Mouse (Mus musculus) kidney, postnatal 4 days (tissue): ENCODE data around the gene Man2b2.
A peak's percentile ranks its signal among the peaks of the same experiment; 100 is the strongest.

Source experiments
- DNase-seq, 2 experiments: peaks; one replicate each; pipeline ENCODE4 v3.0.0; 2021; ENCODE audit warnings: mixed read lengths in 2 of 2

Man2b2 gene

DNA sequence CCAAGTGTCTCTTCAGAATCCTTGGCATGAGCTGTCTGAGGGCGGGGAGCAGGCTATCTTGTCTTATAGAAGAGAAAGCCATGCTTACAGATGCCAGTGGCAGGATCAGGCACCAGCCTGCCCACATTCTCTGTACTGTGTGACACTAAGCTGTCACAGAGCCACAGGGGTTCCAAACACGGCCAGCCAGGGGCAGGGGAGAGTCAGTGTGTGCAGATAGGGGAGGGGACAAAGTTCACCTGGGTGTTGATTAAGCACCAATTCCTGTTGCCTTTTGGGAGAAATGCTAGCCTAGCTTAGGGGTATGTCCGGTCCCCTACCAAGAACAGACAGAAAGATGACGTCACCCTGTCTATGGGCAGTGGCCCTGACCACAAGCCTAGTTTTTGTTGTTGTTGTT is 1.4 kb downstream of the Man2b2 start:
- DNase-seq: no peak

DNA sequence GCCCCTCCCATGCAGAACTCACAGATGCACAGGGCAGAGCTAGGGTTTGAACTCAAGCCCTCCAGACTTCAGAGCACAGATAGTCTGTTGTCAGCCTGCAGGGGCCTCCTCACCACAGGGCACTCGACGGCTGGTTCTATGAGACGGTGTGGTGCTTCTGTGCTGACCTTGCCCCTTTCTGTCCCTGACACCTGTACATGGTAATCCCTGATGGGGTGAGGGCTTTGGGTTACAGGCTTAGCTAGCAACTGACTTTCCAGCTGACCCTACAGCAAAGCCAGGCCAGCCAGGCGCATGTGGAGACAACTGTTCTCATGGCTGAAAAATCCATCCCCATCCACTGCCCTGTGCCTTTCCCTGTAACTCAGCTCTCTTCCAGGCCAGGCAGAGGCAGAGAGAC is 7.5 kb downstream of the Man2b2 start:
- no peak for DNase-seq

DNA sequence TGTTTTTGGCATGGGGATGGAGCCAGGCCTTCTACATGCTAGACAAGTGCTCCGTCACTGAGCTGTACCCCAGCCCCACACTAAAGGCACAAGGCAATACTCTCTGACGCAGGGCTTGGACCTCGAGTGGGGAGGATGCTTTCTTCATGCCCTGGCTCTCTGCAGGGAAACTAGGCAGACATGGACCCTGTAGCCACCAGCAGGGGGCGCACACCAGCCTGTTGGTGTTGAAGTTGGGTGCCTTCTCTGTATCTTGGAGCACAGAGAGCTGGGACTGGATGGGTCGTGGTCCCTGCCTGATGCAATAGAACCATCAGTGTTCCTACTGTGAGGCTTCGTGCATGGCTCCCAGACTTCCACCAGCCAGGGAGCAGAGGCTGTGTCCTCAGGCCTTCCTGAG is 10.3 kb downstream of the Man2b2 start:
- peak; percentile 70 to 72 for DNase-seq

DNA sequence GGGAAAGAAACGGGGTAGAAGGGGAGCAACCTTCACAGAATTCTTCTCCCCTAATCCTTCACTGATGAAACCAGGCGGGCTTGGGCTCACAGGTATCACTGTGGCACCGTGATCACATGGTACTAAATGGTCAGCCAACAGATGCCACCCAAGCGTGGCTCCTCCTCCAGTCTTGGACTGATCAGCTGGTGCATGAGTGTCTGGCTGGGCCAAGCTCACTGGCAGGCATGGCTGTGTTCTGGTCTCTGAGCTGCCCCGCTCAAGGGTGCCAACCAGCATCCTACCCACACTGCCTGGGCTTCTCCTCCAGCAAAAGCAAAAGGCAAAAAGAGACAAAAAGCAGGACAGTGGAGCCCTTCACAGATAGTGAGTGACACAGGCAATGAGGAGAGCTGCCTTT is 10.7 kb downstream of the Man2b2 start:
- no peak for DNase-seq

DNA sequence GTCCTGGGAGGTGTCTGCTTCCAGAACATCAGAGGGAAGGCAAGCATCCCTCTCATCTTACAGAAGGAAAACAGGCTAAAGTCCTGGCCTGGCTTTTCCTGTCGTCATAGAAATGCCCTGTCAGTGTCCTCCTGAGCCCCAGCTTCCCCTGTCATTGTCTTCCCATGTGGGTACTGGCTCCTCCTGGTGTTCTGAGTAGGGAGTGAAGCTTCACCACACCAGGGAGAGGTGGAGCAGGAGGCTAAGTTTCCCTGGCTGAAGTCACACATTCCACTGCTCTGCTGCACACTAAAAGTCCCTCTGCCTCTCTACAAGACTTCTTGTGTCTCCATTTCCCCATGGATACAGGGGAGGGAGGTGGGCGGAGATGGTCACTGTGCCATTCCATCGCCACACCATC is 12.7 kb downstream of the Man2b2 start:
- DNase-seq: no peak

DNA sequence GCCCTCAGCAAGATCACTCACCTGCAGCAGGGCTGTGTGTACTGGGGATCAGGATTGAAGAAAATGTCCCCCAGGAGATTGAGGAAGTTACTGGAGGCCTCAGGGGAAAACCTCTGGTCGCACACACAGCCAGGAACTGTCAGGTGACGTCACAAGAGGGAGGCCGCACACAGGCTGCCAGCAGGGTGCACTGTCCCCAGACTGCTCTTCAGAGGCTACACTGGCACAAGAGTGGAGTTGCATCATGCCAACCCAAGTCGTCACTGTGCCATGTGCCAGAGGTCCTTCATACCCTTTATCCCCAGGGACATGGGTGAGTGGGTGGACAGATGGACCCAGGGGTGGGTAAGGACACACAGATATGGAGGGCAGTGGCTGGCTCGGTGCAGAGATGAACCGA is 15.9 kb downstream of the Man2b2 start:
- DNase-seq: no peak

DNA sequence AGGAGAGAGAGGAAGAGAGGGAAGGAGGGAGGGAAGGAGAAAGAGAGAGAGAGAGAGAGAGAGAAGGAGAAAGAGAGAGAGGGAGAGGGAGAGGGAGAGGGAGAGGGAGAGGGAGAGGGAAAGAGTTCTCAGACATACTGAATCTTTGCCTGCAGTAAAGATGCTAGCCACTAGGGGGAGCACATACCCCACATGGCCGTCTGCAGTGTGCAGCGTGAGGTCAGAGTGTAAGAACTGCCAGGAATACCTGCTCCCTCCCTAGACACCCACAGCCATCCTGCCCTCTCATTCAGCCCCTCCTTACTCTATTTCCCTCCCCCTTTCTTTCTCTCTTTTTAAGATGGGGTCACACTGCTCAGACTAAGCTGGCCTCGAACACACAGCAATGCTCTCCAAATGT is 19.0 kb downstream of the Man2b2 start:
- DNase-seq: peak; percentile 71 to 78

DNA sequence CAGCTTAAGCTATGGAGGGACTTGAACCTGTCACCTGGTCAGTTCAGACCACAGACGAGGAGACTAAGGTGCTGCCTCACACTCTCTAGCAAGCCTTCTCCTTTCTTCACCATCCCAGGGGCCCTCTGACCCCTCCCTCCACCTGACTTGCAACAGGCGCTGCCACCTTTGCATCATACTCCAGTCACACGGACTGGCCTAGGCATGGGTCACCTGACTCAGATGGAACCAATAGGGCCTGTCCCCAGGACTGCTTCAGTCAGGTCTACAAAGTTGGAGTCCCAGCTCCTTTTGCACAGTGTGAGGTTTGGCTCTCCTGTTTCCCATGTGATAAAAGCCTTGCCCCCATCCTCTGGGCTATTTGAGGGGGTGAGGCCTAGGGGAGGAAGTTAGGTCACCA is 19.8 kb downstream of the Man2b2 start:
- DNase-seq: no peak

DNA sequence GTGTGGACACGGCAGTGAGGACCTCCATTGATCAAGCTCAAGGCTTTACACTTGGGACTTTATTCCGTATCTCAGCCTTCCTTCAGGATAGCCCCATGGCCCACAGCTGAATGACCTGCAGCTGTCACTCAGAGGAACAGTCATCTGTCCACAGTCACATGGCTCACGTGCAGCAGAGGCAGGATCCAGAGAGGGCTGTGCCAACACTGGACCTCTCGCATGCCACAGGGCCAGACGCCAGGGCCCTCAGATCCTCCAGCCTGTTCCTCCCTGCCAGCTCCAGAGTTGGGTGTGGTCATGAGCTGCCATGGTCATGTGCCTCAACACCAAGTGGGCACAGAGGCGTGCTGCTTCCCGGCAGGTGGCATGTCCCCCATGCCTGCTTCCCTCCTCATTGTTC is 21.3 kb downstream of the Man2b2 start:
- no peak for DNase-seq

DNA sequence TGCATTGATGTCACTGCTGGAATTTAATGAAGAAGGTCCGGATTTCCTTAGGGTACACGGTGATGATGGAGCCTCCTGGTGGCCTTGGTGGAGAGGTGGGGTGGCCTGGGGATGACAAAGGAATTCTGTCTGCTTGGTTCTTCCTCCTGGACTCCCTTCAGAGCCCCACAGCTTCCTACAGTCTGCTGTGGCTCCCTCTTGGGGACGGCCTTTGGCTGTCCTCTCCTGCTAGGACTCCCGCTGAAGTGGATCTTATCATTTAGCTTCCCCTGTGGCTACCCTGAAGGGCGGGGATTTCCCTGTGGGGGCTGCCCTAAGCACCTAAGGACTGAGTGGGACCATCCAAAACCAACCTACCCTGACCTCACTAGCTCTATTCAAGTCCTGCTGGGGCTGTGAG is 23.3 kb downstream of the Man2b2 start:
- DNase-seq: no peak

DNA sequence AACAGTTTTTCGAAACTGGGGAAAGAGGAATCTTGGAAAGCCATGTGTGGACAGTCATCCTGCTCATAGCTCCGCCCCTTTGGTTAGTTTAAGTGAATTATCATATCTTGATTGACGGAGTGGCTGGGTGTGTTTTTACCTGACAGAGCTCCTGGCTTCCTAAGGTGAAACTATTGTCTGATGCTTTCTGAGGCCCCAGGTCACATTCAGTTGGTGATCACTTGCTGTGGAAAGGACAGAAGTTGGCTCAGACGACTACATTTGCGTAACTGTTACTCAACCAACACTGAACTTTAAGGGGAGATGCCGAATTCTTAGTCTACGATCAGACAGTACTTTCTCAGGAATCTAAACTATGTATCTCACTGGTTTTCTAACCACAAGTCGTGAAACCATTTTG is 33.2 kb downstream of the Man2b2 start:
- no peak for DNase-seq

DNA sequence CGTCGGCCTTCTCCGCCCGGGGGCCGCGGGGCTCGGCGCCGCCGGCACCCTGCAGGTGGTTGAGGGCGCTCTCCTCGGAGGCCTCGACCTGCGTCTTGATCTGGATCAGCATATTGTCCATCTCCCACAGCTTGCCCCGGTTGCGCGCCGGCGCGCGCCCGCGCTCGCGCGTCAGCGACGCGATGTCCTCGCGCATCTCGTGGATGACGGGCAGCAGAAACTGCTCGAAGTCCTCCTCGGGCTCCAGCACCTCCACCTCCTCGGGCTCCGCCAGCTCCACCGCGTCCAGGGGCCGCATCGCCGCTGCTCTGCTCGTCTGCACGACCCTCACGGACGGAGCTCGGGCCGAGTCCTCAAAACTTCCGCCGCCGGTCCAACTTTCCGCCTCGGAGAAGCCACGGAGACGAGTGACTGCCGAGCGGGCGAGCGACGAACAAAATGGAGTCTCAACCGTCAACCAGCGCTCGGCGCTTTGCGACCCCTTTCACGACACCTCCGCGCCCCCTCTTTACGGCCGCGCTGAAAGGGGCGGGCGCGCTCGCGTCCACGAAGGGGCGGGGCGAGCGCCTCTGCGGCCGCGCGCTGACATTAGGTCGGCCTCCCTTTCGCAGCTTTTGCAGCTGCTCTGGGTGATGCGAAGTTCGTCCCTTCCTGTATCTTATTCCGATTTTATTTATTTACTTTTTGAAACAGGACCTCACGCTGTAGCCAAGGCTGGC is 34.0 kb downstream of the Man2b2 start, which contains the start of gene Mrfap1:
Mrfap1 (minus strand) TSS at position 477 of the 719 bp plus-strand sequence.
- DNase-seq: peak; percentile 93 to 96

DNA sequence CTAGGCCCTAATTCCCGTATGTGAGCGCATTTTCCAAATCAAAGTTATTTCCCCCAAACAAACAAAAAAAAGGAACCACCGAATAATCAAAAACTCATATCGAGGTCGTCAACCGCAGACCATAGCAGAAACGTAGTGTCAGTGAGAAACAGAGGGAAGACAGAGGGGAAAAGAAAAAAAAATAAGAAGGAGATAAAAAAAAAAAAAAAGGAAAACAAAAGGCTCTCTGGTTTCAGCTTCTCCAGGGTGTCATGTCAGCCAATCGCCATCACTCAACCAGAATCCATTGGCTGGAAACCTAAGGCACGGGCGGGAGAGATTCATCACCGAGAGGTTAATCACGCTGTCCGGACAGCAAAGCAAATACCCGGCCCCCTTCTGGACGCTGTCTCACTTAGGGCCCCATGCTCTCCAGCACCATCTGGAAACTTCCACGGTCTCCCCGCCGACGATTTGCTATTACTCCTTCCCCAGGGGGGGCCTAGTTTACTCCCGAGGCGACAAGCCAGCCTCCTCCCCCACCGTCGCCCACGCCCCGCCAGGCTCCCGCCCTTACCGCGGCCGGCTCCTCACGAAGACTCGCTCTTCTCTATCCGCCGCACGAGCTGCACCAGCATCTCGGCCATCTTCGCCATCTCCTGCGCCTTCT is 34.7 kb downstream of the Man2b2 start:
- DNase-seq: peak; percentile 72 to 82

DNA sequence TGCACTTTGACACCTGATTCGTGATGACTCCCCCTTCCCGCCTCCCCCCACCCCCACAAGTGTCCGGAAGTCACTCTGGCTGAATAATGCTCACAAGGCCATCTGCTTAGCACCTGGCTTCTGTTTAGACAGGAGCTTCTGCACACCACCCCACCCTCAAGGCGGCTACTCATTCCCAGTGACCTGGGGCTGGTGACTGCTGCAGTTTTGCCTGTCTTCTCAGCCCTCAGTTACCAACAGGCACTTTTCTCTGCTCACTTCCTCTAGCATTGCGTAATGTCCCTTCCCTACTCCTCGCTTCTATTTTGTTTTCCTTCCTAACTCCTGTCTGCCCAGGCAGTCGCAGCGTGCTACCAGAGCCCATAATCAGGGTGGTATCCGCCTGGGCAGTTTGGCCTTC is 38.6 kb downstream of the Man2b2 start:
- DNase-seq: no peak

DNA sequence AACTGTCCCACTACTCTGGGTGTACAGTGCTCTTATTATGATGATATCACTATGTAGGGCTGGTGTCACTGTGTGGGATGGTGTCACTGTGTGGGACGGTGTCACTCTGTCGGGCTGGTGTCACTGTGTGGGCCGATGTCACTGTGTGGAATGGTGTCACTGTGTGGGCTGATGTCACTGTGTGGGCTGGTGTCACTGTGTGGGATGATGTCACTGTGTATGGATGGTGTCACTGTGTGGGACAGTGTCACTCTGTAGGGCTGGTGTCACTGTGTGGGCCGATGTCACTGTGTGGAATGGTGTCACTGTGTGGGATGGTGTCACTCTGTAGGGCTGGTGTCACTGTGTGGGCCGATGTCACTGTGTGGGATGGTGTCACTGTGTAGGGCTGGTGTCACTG is 44.4 kb downstream of the Man2b2 start:
- DNase-seq: no peak

DNA sequence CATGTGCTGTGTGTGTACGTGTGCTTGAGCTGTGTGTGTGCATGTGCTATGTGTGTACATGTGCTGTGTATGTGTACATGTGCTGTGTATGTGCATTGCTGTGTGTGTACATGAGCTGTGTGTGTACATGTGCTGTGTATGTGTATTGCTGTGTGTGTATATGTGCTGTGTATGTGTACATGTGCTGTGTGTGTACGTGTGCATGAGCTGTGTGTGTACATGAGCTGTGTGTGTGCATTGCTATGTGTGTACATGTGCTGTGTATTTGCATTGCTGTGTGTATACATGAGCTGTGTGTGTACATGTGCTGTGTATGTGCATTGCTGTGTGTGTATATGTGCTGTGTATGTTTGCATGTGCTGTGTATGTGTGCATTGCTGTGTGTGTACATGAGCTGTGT is 50.9 kb downstream of the Man2b2 start:
- no peak for DNase-seq

DNA sequence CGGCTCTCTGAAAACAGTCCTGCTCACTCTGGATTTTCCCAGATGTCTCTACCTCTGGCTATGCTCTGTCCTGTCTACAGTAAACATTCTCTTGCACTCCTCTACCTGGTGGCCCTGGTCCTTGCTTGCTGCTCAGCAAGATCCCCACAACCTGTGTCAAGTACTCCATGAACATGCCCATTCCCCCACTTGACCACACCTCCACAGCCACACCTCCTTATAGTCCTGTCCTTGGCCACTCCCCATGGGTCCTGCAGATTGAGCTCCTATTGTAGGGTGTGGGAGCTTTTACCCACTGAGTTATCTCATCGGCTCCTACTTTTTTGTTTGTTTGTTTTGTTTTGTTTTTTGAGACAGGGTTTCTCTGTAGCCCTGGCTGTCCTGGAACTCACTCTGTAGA is 51.6 kb downstream of the Man2b2 start:
- DNase-seq: no peak

DNA sequence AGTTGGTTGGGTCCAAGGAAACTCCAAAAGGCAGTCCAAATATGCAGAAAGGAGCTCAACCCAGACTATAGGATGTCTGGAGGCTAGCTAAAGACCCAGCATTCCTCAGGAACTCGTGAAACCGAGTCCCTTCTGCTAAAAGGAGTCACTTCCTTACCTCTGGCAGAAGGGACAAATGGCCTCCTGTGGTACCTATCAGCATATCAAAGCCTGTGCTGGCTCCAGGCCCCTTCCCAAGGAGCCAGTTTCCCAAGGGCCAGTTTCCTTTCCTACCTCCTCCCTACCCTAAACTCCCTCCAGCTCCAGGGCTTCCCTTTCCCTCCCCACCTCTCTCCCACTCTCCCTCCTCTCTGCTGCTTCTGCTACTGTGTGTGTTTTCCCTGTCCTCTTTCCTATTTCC is 53.3 kb downstream of the Man2b2 start:
- no peak for DNase-seq

DNA sequence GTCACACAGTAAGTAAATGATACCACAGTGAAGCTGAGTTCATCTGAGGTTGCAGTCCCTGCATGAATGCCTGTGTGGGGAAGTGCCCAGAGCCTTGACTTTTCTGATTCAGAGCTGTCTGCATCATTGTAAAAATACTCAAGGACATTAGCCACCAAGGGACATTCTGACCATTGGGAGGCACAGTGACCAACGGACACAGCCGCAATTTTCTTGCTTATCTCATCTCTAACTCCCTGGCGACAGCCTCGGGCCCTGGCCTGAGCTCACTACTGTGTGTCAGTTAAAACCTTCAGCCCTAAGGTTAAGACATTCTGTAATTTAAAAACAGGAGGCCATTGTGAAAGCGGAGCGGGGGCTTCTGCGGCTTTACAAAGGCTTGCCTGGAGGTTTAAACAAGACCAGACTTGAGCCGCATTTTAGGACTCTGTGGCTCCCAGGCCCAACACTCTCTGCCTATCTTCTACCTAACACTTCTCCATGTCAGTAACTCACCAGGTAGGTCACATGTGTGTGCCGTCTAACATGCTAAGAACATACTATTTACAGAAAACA is 54.4 kb downstream of the Man2b2 start:
- DNase-seq: no peak

DNA sequence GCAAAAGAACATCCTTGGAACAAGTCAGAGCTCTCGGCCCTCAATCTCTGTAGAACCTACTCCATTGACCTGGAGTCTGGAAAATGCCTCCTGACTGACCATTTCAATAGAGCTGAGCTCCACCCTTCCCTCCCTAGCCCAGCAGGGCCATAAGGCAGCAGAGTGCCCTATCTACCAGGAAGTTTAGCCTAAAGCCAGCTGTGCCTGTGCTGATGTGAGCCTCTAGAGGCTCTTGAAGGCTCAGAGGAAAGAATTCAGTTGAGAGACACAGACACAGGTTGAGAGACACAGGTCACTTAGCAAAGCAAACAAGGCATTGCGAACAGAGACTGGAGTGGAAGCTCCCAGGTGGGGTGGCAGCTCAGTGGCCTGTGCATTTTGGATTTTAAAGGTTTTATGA is 55.1 kb downstream of the Man2b2 start:
- DNase-seq: no peak

DNA sequence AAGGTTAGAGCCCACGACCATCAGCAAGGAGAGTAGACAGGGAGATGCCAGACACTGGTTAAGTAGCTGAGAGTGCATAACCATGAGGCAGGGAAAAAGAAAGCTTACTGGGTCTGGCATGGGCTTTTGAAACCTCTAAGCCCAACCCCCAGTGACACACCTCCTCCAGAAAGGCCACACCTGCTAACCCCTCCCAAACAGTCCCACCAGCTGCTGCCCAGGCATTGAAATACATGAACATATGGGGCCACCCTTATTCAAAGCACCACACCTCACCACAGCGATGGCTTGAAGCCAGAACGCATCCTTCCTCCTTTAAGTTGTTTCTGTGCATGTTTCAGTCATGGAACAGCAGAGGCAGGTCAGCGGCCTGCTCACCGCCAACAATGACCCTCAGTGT is 57.9 kb downstream of the Man2b2 start:
- DNase-seq: no peak

DNA sequence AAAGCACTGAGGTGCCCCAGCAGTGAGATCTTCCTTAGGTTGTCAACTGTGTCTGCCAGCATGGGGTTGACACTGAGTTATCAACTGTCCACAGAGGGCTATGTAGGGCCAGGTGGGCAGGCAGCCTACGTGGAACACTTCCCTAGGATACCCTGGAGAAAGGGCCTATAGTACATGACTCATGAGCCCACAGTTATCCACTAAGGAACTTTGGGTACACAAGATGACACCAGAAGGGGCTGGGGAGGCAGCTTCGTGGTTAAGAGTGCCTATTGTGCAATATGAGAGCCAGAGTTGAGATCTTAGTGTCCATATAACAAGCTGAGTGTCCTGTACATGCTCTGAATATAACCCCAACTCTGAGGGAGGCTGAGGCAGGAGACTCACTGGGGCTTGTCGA is 60.9 kb downstream of the Man2b2 start:
- no peak for DNase-seq

DNA sequence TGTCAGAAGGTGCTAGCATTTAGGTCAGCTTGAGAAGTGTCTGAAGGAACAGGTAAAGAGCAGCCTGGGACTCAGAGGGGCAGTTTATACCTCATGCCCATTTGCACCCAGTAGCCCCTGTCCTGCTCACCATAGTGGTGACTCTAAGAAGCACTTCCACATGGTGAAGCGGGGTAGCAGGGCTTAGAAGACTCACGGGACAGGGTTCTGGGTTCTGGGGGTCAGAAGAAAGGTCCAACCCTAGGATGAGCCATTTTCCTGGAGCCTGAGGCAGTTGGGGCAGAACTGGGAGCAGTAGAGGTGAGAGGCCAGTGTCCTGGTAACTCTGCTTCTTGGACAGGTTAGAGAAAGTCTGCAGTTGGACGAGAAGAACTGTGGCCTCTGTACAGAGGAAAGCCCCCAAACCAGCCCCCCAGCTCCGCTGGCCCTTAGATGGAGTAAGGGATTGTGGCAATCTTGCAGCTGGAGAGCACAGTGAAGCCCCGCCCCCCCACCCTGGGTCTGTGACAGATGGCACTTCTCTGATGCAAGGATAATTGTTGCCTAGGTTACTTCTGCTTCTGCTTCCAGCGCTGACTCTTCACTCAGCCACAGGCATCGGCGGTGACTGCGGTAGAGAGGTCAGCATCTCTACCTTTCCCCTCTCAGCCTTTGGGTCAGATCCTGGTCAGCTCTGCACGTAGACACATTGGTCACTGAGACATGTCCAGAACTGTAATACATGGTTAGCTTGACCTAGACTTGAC is 63.3 kb downstream of the Man2b2 start:
- no peak for DNase-seq

DNA sequence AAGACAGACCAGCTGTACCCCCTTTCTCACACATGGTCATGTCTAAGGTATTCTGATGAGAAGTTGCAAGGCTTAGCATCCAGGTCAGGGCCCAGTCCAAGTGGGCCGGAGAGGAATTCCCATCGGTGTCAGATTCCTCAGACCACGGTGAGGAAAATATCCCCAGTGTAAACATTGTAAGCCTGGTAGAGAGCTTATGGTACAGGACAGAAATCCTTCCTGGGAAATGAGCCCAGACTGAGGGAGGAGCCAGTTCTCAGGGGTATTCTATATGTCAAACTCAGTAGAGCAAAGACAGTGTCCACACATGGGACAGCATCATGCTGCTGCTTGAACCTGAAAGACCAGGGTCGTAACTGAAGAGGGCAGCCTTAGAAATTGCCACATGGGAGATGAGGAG is 70.6 kb downstream of the Man2b2 start:
- no peak for DNase-seq
